Mouse (Mus musculus): Measurements from ENCODE around the gene Auts2.

GRCm38 (mm10) chr5:132442948-132443347 lies 100.2 kb downstream of the Auts2 start:
- TF ChIP-seq POLR2A (IDR thresholded peaks at IDR 0.05; ENCODE audit: borderline replicate concordance, low read depth, low read length) = no peak
- TF ChIP-seq CTCF (IDR thresholded peaks at IDR 0.05; ENCODE audit: low read depth, low read length) = no peak

All from bone marrow macrophage, adult 2 months (primary cell).